In the genomic region with DNA sequence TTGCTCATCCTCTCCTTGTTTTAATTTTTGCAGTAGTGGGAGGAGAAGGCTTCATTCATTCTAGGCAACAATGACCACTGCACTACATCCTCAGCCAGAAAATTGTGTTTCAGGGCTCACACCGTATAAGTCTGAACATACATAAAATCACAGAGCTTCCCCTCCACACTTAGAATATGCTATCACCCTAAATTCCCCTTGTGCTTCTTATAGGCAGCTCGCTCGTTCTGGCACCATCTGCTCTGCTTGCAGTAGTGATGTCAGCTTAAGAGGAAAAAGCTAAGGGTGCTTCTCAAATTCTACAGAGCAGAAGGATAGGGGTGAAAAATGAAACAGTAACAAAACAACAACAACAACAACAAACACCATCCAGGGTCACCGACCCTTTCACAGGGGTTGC, we compare ENCODE assay signal across 24 mouse cellular contexts.
DNase-seq lines count a peak whose midpoint lies in the region; ATAC-seq and TF ChIP-seq lines count a peak whose summit lies in the region.
"Had no signal": no experiment of that assay in that cellular context is flagged by ENCODE, and none has a peak within 500 bp of the region (broad histone marks: within the 10 kb centered on the region; RNA-seq: fewer than 3 reads in every experiment).

No protein-coding gene starts in this region.

- no peak for TF ChIP-seq POLR2A in brain, embryonic 14.5 days (IDR thresholded peaks at IDR 0.05; ENCODE audit: borderline replicate concordance, extremely low read depth, insufficient read depth, insufficient read length, poor library complexity, severe bottlenecking)

- DNase-seq in layer of hippocampus, adult 9-11 months, result peak; percentile 17
- no peak for DNase-seq in layer of hippocampus, postnatal 14 days (ENCODE audit: low spot score in 2 of 2)
- peak; percentile 45 for DNase-seq in brain, adult 2 months (ENCODE audit: low read depth, low spot score)
- peak; percentile 11 for DNase-seq in brain, embryonic 14.5 days (ENCODE audit: low read depth)
- peak; percentile 16 for DNase-seq in right cerebral cortex, postnatal 14 days
- no peak for DNase-seq in urinary bladder, adult 2 months (ENCODE audit: low spot score)
- DNase-seq: adrenal gland, adult 2 months; adrenal gland, postnatal 36 days; B cell, adult 2 months; cerebellum, adult 8-10 months; cerebellum, postnatal 25 days; gastrocnemius, postnatal 25 days; heart, adult 11 months; heart, postnatal 36 days; kidney, adult 2 months; kidney, postnatal 4 days; lung, adult 2 months; lung, postnatal 10 days; thymus, postnatal 25 days had no signal

- no peak for TF ChIP-seq CTCF in brain, embryonic 14.5 days (IDR thresholded peaks at IDR 0.05; ENCODE audit: borderline replicate concordance, extremely low read depth, insufficient read depth, insufficient read length)

- no peak for ATAC-seq in activated CD4-positive, CD25-positive, alpha-beta regulatory T cell, adult 4 months
- ATAC-seq: forebrain, embryonic 16.5 days; hindbrain, postnatal 0 days; intestine, embryonic 15.5 days; midbrain, embryonic 13.5 days had no signal

Comparison
In these comparisons a context has a peak if more than half of its experiments do, and no peak if none do; other contexts are left out.
1. DNase-seq: peak in layer of hippocampus, adult 9-11 months (single experiment), brain, adult 2 months (single experiment), brain, embryonic 14.5 days (single experiment) and right cerebral cortex, postnatal 14 days (single experiment); none in layer of hippocampus, postnatal 14 days (0 of 2) and urinary bladder, adult 2 months (single experiment).